Mouse (Mus musculus): ENCODE measurements at regions not wholly inside any gene's neighbourhood (a gene's known extent, or its start where the extent isn't known, plus 50 kb on each side); places are given as distances from the start of the nearest gene placed in this dataset.

GRCm38 (mm10) chr13:94619511-94619910, 169.2 kb upstream of the Tbca start:
- no peak for DNase-seq (ENCODE audit: extremely low read depth, low read depth, low spot score)
- no peaks in the 10 kb centered on the region for H3K36me3 ChIP-seq (ENCODE audit: control insufficient read depth, insufficient read depth, low read length)
- no peak overlapping the region for H3K9ac ChIP-seq (ENCODE audit: low read depth, low read length)
- H3K27ac ChIP-seq (replicated peaks; ENCODE audit: insufficient read depth, low read depth, low read length) = no peak overlapping the region
- TF ChIP-seq POLR2A (IDR thresholded peaks at IDR 0.05; ENCODE audit: extremely low read depth, insufficient read depth, low read length) = no peak
- no peak for TF ChIP-seq CTCF (IDR thresholded peaks at IDR 0.05; ENCODE audit: low read depth, low read length)
- H3K4me3 ChIP-seq (ENCODE audit: insufficient read depth, low read depth, low read length) = no peak overlapping the region
- 76% methylated on average over 4 of the region's 4 CpGs for WGBS
- H3K27me3 ChIP-seq (ENCODE audit: control insufficient read depth, insufficient read depth, low read length) = no peaks in the 10 kb centered on the region
- no peaks in the 10 kb centered on the region for H3K4me1 ChIP-seq (ENCODE audit: control insufficient read depth, insufficient read depth, low read length)
- no peaks in the 10 kb centered on the region for H3K79me2 ChIP-seq (ENCODE audit: control insufficient read depth, insufficient read depth, low read length)

- no peak overlapping the region for H3K27ac ChIP-seq (replicated peaks; ENCODE audit: insufficient read depth, low read depth, low read length)
- no peak overlapping the region for H3K9ac ChIP-seq (ENCODE audit: low read depth, low read length)
- no peaks in the 10 kb centered on the region for H3K79me2 ChIP-seq (ENCODE audit: control insufficient read depth, insufficient read depth, low read length)
- no peak for DNase-seq (ENCODE audit: extremely low read depth, low read depth, low spot score)
- TF ChIP-seq POLR2A (IDR thresholded peaks at IDR 0.05; ENCODE audit: extremely low read depth, insufficient read depth, low read length) (no peak), CTCF (IDR thresholded peaks at IDR 0.05; ENCODE audit: low read depth, low read length) (no peak)
- no peaks in the 10 kb centered on the region for H3K4me1 ChIP-seq (ENCODE audit: control insufficient read depth, insufficient read depth, low read length)
- 69% methylated on average over 1 of the region's 1 CpGs for WGBS
- H3K27me3 ChIP-seq (ENCODE audit: control insufficient read depth, insufficient read depth, low read length) = no peaks in the 10 kb centered on the region
- no peak overlapping the region for H3K4me3 ChIP-seq (ENCODE audit: insufficient read depth, low read depth, low read length)
- H3K36me3 ChIP-seq (ENCODE audit: control insufficient read depth, insufficient read depth, low read length) = no peaks in the 10 kb centered on the region
Measured at GRCm38 (mm10) chr13:94630055-94630454, 158.7 kb upstream of the Tbca start.

- WGBS = 91% methylated on average over 6 of the region's 6 CpGs
- Histone ChIP-seq H3K9ac (ENCODE audit: low read depth, low read length) (no peak overlapping the region), H3K79me2 (ENCODE audit: control insufficient read depth, insufficient read depth, low read length) (no peaks in the 10 kb centered on the region), H3K27me3 (ENCODE audit: control insufficient read depth, insufficient read depth, low read length) (no peaks in the 10 kb centered on the region), H3K4me1 (ENCODE audit: control insufficient read depth, insufficient read depth, low read length) (no peaks in the 10 kb centered on the region), H3K27ac (replicated peaks; ENCODE audit: insufficient read depth, low read depth, low read length) (no peak overlapping the region), H3K4me3 (ENCODE audit: insufficient read depth, low read depth, low read length) (no peak overlapping the region), H3K36me3 (ENCODE audit: control insufficient read depth, insufficient read depth, low read length) (no peaks in the 10 kb centered on the region)
- no peak for DNase-seq (ENCODE audit: extremely low read depth, low read depth, low spot score)
- TF ChIP-seq CTCF (IDR thresholded peaks at IDR 0.05; ENCODE audit: low read depth, low read length) = no peak
- TF ChIP-seq POLR2A (IDR thresholded peaks at IDR 0.05; ENCODE audit: extremely low read depth, insufficient read depth, low read length) = no peak
Measured at GRCm38 (mm10) chr13:94630685-94631084, 158.0 kb upstream of the Tbca start.

- H3K36me3 ChIP-seq (ENCODE audit: control insufficient read depth, insufficient read depth, low read length) = no peaks in the 10 kb centered on the region
- no peak for DNase-seq (ENCODE audit: extremely low read depth, low read depth, low spot score)
- H3K79me2 ChIP-seq (ENCODE audit: control insufficient read depth, insufficient read depth, low read length) = no peaks in the 10 kb centered on the region
- H3K27me3 ChIP-seq (ENCODE audit: control insufficient read depth, insufficient read depth, low read length) = no peaks in the 10 kb centered on the region
- no peak overlapping the region for H3K4me3 ChIP-seq (ENCODE audit: insufficient read depth, low read depth, low read length)
- H3K27ac ChIP-seq (replicated peaks; ENCODE audit: insufficient read depth, low read depth, low read length) = no peak overlapping the region
- H3K4me1 ChIP-seq (ENCODE audit: control insufficient read depth, insufficient read depth, low read length) = no peaks in the 10 kb centered on the region
- TF ChIP-seq CTCF (IDR thresholded peaks at IDR 0.05; ENCODE audit: low read depth, low read length) (no peak), POLR2A (IDR thresholded peaks at IDR 0.05; ENCODE audit: extremely low read depth, insufficient read depth, low read length) (no peak)
- 67% methylated on average over 5 of the region's 5 CpGs for WGBS
- no peak overlapping the region for H3K9ac ChIP-seq (ENCODE audit: low read depth, low read length)
Measured at GRCm38 (mm10) chr13:94632730-94633129, 156.0 kb upstream of the Tbca start.

GRCm38 (mm10) chr13:94640336-94640735, 148.4 kb upstream of the Tbca start:
- H3K4me1 ChIP-seq (ENCODE audit: control insufficient read depth, insufficient read depth, low read length) = no peaks in the 10 kb centered on the region
- H3K27me3 ChIP-seq (ENCODE audit: control insufficient read depth, insufficient read depth, low read length) = peaks cover 4% of the 10 kb centered on the region; the same call in 1 of the 2 replicates
- H3K9ac ChIP-seq (ENCODE audit: low read depth, low read length) = no peak overlapping the region
- H3K4me3 ChIP-seq (ENCODE audit: insufficient read depth, low read depth, low read length) = no peak overlapping the region
- DNase-seq (ENCODE audit: extremely low read depth, low read depth, low spot score) = no peak
- TF ChIP-seq POLR2A (IDR thresholded peaks at IDR 0.05; ENCODE audit: extremely low read depth, insufficient read depth, low read length) (no peak), CTCF (IDR thresholded peaks at IDR 0.05; ENCODE audit: low read depth, low read length) (no peak)
- H3K79me2 ChIP-seq (ENCODE audit: control insufficient read depth, insufficient read depth, low read length) = no peaks in the 10 kb centered on the region
- no peaks in the 10 kb centered on the region for H3K36me3 ChIP-seq (ENCODE audit: control insufficient read depth, insufficient read depth, low read length)
- WGBS = 70% methylated on average over 5 of the region's 5 CpGs
- H3K27ac ChIP-seq (replicated peaks; ENCODE audit: insufficient read depth, low read depth, low read length) = no peak overlapping the region

- H3K27me3 ChIP-seq (ENCODE audit: control insufficient read depth, insufficient read depth, low read length) = peaks cover 6% of the 10 kb centered on the region; the same call in 1 of the 2 replicates
- 67% methylated on average over 19 of the region's 19 CpGs for WGBS
- no peak overlapping the region for H3K9ac ChIP-seq (ENCODE audit: low read depth, low read length)
- H3K79me2 ChIP-seq (ENCODE audit: control insufficient read depth, insufficient read depth, low read length) = no peaks in the 10 kb centered on the region
- no peaks in the 10 kb centered on the region for H3K4me1 ChIP-seq (ENCODE audit: control insufficient read depth, insufficient read depth, low read length)
- H3K27ac ChIP-seq (replicated peaks; ENCODE audit: insufficient read depth, low read depth, low read length) = no peak overlapping the region
- no peak for TF ChIP-seq POLR2A (IDR thresholded peaks at IDR 0.05; ENCODE audit: extremely low read depth, insufficient read depth, low read length)
- TF ChIP-seq CTCF (IDR thresholded peaks at IDR 0.05; ENCODE audit: low read depth, low read length) = no peak
- no peaks in the 10 kb centered on the region for H3K36me3 ChIP-seq (ENCODE audit: control insufficient read depth, insufficient read depth, low read length)
- H3K4me3 ChIP-seq (ENCODE audit: insufficient read depth, low read depth, low read length) = no peak overlapping the region
- DNase-seq (ENCODE audit: extremely low read depth, low read depth, low spot score) = peak; percentile 9
Measured at GRCm38 (mm10) chr13:94645241-94646206, 143.2 kb upstream of the Tbca start.

All from liver, adult 2 months (tissue).